Mouse (Mus musculus) testis, adult 2 months (tissue): ENCODE measurements around the gene Shisa8.

Experiments used
- CTCF ChIP-seq: fragments of 200-500 bp; IDR thresholded peaks from 2 replicates; pipeline ENCODE4 v1.5.1; 2012; ENCODE audit warnings: low read depth, mild to moderate bottlenecking, inconsistent platforms, low read length, moderate library complexity; ENCODE audit not compliant: control insufficient read depth, insufficient read depth, insufficient replicate concordance
- POLR2A ChIP-seq: fragments of 200-500 bp; IDR thresholded peaks from 2 replicates; pipeline ENCODE4 v1.6.1; 2012; ENCODE audit warnings: low read depth, mild to moderate bottlenecking, inconsistent platforms, low read length, moderate library complexity; ENCODE audit not compliant: control insufficient read depth

GRCm38 (mm10) chr15:82230098-82230611, 17.5 kb upstream of the Shisa8 start:
- TF ChIP-seq POLR2A (no peak), CTCF (no peak)
